Mouse (Mus musculus) lung, postnatal 0 days (tissue): ENCODE data around the gene Ccl9. TPM values are rescaled to one million over a fixed set of nuclear protein-coding genes. Genes with fewer than 3 reads are reported as not detected.

Experiments
- ATAC-seq: fragments of 200-750 bp; cut with Nextera tagmentation; 2 replicates; pipeline ENCODE4 v1.8.0; 2017; ENCODE audit warnings: moderate library complexity
- DNase-seq: peaks from one replicate; pipeline ENCODE4 v3.0.0-alpha.2; 2016; ENCODE audit warnings: low spot score
- H3K27ac ChIP-seq: fragments of 300-500 bp; sonication (generic); 2 replicates; pipeline ENCODE4 v1.5.1; 2014; ENCODE audit warnings: antibody characterized with exemption, mild to moderate bottlenecking, low read length, mixed read lengths
- H3K27me3 ChIP-seq: fragments of 300-500 bp; sonication (generic); replicated peaks from 2 replicates; pipeline ENCODE4 v1.6.1; 2014; ENCODE audit warnings: low read length, mixed read lengths; ENCODE audit not compliant: insufficient read depth
- H3K36me3 ChIP-seq: fragments of 300-500 bp; sonication (generic); 2 replicates; pipeline ENCODE4 v1.6.1; 2014; ENCODE audit warnings: low read length, mixed read lengths; ENCODE audit not compliant: insufficient read depth
- H3K4me1 ChIP-seq: fragments of 300-500 bp; sonication (generic); 2 replicates; pipeline ENCODE4 v1.6.1; 2014; ENCODE audit warnings: antibody characterized with exemption, low read depth, low read length, mixed read lengths; ENCODE audit not compliant: insufficient read depth
- H3K4me2 ChIP-seq: fragments of 300-500 bp; sonication (generic); replicated peaks from 2 replicates; pipeline ENCODE4 v1.6.1; 2014; ENCODE audit warnings: low read depth, mild to moderate bottlenecking, low read length, moderate library complexity, mixed read lengths
- H3K4me3 ChIP-seq: fragments of 300-500 bp; sonication (generic); 2 replicates; pipeline ENCODE4 v1.5.1; 2014; ENCODE audit warnings: low read depth, low read length
- H3K9ac ChIP-seq: fragments of 300-500 bp; sonication (generic); replicated peaks from 2 replicates; pipeline ENCODE4 v1.6.1; 2014; ENCODE audit warnings: low read depth, mild to moderate bottlenecking
- H3K9me3 ChIP-seq: fragments of 300-500 bp; sonication (generic); 2 replicates; pipeline ENCODE4 v1.6.1; 2016; ENCODE audit warnings: low read length, mixed read lengths
- CTCF ChIP-seq: IDR thresholded peaks from 2 replicates; pipeline ENCODE4 v1.5.1; 2016; ENCODE audit warnings: antibody characterized with exemption, mild to moderate bottlenecking
- EP300 ChIP-seq: IDR thresholded peaks from 2 replicates; pipeline ENCODE4 v1.6.1; 2016; ENCODE audit warnings: antibody characterized with exemption, mild to moderate bottlenecking, control low read depth
- WGBS: fragments of 180-500 bp; shearing (Covaris S2); extraction: QIAGEN DNeasy Blood & Tissue Kit; methylation state at CpG from one replicate; pipeline ENCODE4 v1.1.7; 2014; 5-methylcytosine and 5-hydroxymethylcytosine counted together
- polyA plus RNA-seq: library from polyadenylated mRNA; unstranded; fragments of >200 nt; fragmentation: Nextera tagmentation; extraction: Ambion mirVana; gene quantifications from 2 replicates; pipeline ENCODE4 v1.2.1, GENCODE M21; 2015

The Ccl9 gene
- 29.8 and 36.6 TPM in 2 replicates for polyA plus RNA-seq

DNA sequence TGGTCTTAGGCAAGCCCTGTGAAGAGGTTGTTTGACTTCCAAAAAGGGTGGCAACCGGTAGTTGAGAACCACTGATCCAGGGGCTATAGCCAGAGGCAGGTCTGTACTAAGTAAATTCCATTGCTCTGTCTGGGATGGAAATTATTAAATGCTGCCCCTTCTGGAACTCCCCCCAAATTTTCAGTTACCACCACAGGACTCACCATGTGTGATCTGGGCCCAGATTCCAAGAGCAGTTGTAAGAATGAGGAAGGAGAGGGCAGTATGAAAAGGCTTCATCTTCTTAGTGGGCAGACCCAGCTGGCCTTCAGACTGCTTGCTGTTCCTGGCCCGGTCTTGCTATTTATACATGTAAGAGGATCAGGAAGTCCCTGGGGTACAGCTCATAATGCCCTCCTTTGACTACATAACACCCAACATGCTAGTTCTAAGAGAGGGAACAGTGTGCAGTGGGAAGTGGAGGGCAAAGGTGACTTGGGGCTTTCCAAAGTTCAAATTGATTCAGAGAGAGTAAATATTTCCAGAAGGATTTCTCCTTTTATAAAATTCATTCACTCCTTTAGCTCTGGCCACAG, at the start of gene Ccl9:
TSS of gene Ccl9 (minus strand) at position 451 of the 575 bp plus-strand sequence.
- Histone ChIP-seq H3K27ac (no peak within 1 kb of the TSS), H3K36me3 (no peaks in the 10 kb centered on the region), H3K4me2 (no peak within 1 kb of the TSS), H3K9me3 (no peaks in the 10 kb centered on the region), H3K4me3 (no peak within 1 kb of the TSS), H3K27me3 (no peaks in the 10 kb centered on the region), H3K9ac (no peak within 1 kb of the TSS), H3K4me1 (no peaks in the 10 kb centered on the region)
- WGBS: 53% methylated on average over 2 of the region's 2 CpGs
- TF ChIP-seq EP300 (no peak), CTCF (no peak)
- ATAC-seq: no peak
- DNase-seq: peak; percentile 35

GRCm38 (mm10) chr11:83623586-83623985, 45.1 kb upstream of the Ccl9 start:
- TF ChIP-seq EP300: no peak
- TF ChIP-seq CTCF: no peak
- Histone ChIP-seq H3K4me3 (no peak overlapping the region), H3K9me3 (no peaks in the 10 kb centered on the region), H3K27me3 (no peaks in the 10 kb centered on the region), H3K4me2 (no peak overlapping the region), H3K9ac (no peak overlapping the region), H3K4me1 (no peaks in the 10 kb centered on the region), H3K27ac (no peak overlapping the region), H3K36me3 (no peaks in the 10 kb centered on the region)
- 74% methylated on average over 3 of the region's 3 CpGs for WGBS
- DNase-seq: no peak
- no peak for ATAC-seq

- H3K36me3 ChIP-seq: no peaks in the 10 kb centered on the region
- WGBS: 100% methylated on average over 1 of the region's 1 CpGs
- TF ChIP-seq CTCF (no peak), EP300 (no peak)
Measured at GRCm38 (mm10) chr11:83619037-83619436, 40.6 kb upstream of the Ccl9 start.

GRCm38 (mm10) chr11:83618238-83618637, 39.8 kb upstream of the Ccl9 start:
- Histone ChIP-seq H3K4me1 (no peaks in the 10 kb centered on the region), H3K36me3 (no peaks in the 10 kb centered on the region), H3K9ac (no peak overlapping the region), H3K9me3 (no peaks in the 10 kb centered on the region), H3K4me2 (no peak overlapping the region), H3K4me3 (no peak overlapping the region), H3K27me3 (no peaks in the 10 kb centered on the region), H3K27ac (no peak overlapping the region)
- WGBS: 58% methylated on average over 5 of the region's 5 CpGs
- TF ChIP-seq EP300 (no peak), CTCF (no peak)
- DNase-seq (no peak), ATAC-seq (no peak)

More at GRCm38 (mm10) chr11:83619037-83619436, 40.6 kb upstream of the Ccl9 start:
- no peak overlapping the region for H3K27ac ChIP-seq
- no peak overlapping the region for H3K4me2 ChIP-seq
- no peak overlapping the region for H3K9ac ChIP-seq
- H3K4me3 ChIP-seq: no peak overlapping the region
- H3K27me3 ChIP-seq: no peaks in the 10 kb centered on the region
- H3K4me1 ChIP-seq: no peaks in the 10 kb centered on the region
- ATAC-seq (no peak), DNase-seq (no peak)
- H3K9me3 ChIP-seq: no peaks in the 10 kb centered on the region

DNA sequence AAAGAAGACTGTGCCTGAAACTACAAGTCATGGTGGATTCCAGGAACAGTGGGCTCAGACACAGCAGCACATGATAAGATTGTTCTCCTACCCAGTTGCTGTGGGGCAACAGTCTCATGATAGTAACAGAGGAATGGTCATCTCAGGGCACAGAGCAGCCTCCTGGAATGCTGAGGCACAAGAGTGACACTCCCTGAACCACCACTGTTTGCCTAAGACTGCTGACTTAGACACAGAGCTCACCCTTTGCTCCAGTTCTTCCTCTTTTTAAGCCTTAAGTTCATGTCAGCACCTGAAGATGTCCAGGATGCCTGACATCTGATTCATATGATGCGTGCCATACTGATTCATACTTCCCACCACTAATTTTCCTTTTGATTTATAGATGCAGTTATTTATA, 38.1 kb upstream of the Ccl9 start:
- WGBS: 86% methylated on average over 1 of the region's 1 CpGs
- TF ChIP-seq CTCF (no peak), EP300 (no peak)
- Histone ChIP-seq H3K27ac (no peak overlapping the region), H3K4me2 (no peak overlapping the region), H3K4me1 (no peaks in the 10 kb centered on the region), H3K9me3 (no peaks in the 10 kb centered on the region), H3K36me3 (no peaks in the 10 kb centered on the region), H3K9ac (no peak overlapping the region), H3K4me3 (no peak overlapping the region), H3K27me3 (no peaks in the 10 kb centered on the region)
- ATAC-seq (no peak; the same call in 1 of the 2 replicates), DNase-seq (peak; percentile 14)

DNA sequence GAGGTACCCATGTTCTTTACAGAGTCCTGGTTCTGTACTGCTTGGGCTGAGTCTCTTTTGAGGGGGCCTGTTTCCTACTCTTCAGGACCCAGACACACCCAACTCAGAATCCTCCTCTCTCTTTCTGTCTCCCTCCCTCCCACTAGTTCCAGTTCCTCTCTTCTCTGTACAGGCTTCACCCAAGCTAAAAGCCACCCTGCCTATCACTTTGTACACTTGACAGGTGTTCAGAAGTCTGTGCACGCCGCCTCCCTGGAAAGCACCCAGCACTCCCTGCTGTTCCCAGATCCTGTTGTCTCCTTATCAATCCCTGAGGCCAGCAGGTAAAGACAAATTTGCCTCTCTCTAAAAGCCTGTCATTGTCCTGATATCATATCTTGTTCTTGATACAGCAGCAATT, 32.5 kb upstream of the Ccl9 start:
- TF ChIP-seq EP300: no peak
- no peak for TF ChIP-seq CTCF
- ATAC-seq (no peak), DNase-seq (no peak)
- no peaks in the 10 kb centered on the region for H3K4me1 ChIP-seq
- H3K4me2 ChIP-seq: no peak overlapping the region
- WGBS: 57% methylated on average over 2 of the region's 2 CpGs
- H3K9ac ChIP-seq: no peak overlapping the region
- H3K36me3 ChIP-seq: no peaks in the 10 kb centered on the region
- H3K4me3 ChIP-seq: no peak overlapping the region
- H3K27me3 ChIP-seq: no peaks in the 10 kb centered on the region
- no peak overlapping the region for H3K27ac ChIP-seq
- H3K9me3 ChIP-seq: no peaks in the 10 kb centered on the region

DNA sequence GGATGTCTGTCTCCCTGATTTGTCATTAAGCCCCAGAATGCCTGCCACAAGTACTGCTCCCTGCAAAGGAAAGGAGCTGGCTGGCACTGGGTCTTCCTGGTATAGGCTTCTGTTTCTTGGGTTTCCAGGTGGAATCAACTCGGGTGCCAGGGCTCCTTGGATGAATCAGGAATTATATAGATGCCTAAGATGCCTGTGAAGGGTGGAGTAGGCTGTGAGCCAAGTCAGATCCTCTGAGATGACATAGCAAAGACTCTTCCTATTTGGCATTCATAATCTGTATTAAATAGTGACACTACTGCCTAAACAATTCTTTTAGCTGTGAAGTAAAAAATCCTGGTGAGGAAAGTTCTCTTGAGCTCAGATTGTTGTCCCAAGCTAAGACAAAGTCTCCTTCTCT, 28.0 kb upstream of the Ccl9 start:
- WGBS: 21% methylated on average over 1 of the region's 1 CpGs
- TF ChIP-seq EP300 (no peak), CTCF (no peak)

More for the DNA sequence above, 28.0 kb upstream of the Ccl9 start:
- H3K9ac ChIP-seq: no peak overlapping the region
- no peaks in the 10 kb centered on the region for H3K9me3 ChIP-seq
- DNase-seq: no peak
- no peaks in the 10 kb centered on the region for H3K4me1 ChIP-seq
- no peak overlapping the region for H3K4me3 ChIP-seq
- no peak overlapping the region for H3K27ac ChIP-seq
- H3K4me2 ChIP-seq: no peak overlapping the region
- H3K36me3 ChIP-seq: no peaks in the 10 kb centered on the region
- ATAC-seq: no peak
- H3K27me3 ChIP-seq: no peaks in the 10 kb centered on the region
